Mouse (Mus musculus) ovary, adult 18-20 months (tissue): ENCODE measurements around the gene Prim2.

ENCODE experiments used
- DNase-seq: peaks from one replicate; pipeline ENCODE4 v3.0.0; 2022; ENCODE audit warnings: low spot score, mixed read lengths

Prim2 gene

GRCm38 (mm10) chr1:33604087-33604699, 65.4 kb downstream of the Prim2 start:
- no peak for DNase-seq

- DNase-seq = no peak
These were observed 69.9 kb downstream of the Prim2 start for GRCm38 (mm10) chr1:33599698-33600097.

GRCm38 (mm10) chr1:33599019-33599667, 70.5 kb downstream of the Prim2 start:
- no peak for DNase-seq

GRCm38 (mm10) chr1:33597043-33597442, 72.6 kb downstream of the Prim2 start:
- no peak for DNase-seq

GRCm38 (mm10) chr1:33595936-33596335, 73.7 kb downstream of the Prim2 start:
- DNase-seq = no peak

GRCm38 (mm10) chr1:33594966-33595365, 74.6 kb downstream of the Prim2 start:
- DNase-seq = no peak

GRCm38 (mm10) chr1:33593718-33594388, 75.7 kb downstream of the Prim2 start:
- no peak for DNase-seq

- DNase-seq = no peak
These were observed 77.5 kb downstream of the Prim2 start for GRCm38 (mm10) chr1:33591997-33592608.

GRCm38 (mm10) chr1:33590556-33591411, 78.8 kb downstream of the Prim2 start:
- no peak for DNase-seq

GRCm38 (mm10) chr1:33589531-33589930, 80.1 kb downstream of the Prim2 start:
- DNase-seq = no peak

- DNase-seq = no peak
These were observed 81.0 kb downstream of the Prim2 start for GRCm38 (mm10) chr1:33588557-33588956.

- no peak for DNase-seq
These were observed 85.0 kb downstream of the Prim2 start for GRCm38 (mm10) chr1:33584590-33584978.

- no peak for DNase-seq
These were observed 85.6 kb downstream of the Prim2 start for GRCm38 (mm10) chr1:33583817-33584589.

- DNase-seq = no peak
These were observed 91.0 kb downstream of the Prim2 start for GRCm38 (mm10) chr1:33578593-33578992.

GRCm38 (mm10) chr1:33574459-33574858, 95.1 kb downstream of the Prim2 start:
- DNase-seq = no peak

GRCm38 (mm10) chr1:33565764-33566401, 103.7 kb downstream of the Prim2 start:
- no peak for DNase-seq

- no peak for DNase-seq
These were observed 105.6 kb downstream of the Prim2 start for GRCm38 (mm10) chr1:33564032-33564431.

- no peak for DNase-seq
These were observed 106.0 kb downstream of the Prim2 start for GRCm38 (mm10) chr1:33563611-33564010.

- DNase-seq = no peak
These were observed 113.0 kb downstream of the Prim2 start for GRCm38 (mm10) chr1:33556638-33557037.

- no peak for DNase-seq
These were observed 114.0 kb downstream of the Prim2 start for GRCm38 (mm10) chr1:33555626-33556025.

GRCm38 (mm10) chr1:33551350-33551749, 118.2 kb downstream of the Prim2 start:
- no peak for DNase-seq
